Mouse (Mus musculus) frontal cortex, adult (tissue): ENCODE measurements around the gene Calml4.
"Not testable (repeated sequence)": the region's sequence is repeated elsewhere in the genome, so short reads cannot be mapped to it uniquely, and the experiment has no call there.

Experiments used
- ATAC-seq: cut with Nextera tagmentation; 2 replicates; pipeline ENCODE4 v1.9.2; 2017; ENCODE audit warnings: mild to moderate bottlenecking, moderate library complexity, mixed read lengths; ENCODE audit not compliant: low TSS enrichment

Gene Calml4

DNA sequence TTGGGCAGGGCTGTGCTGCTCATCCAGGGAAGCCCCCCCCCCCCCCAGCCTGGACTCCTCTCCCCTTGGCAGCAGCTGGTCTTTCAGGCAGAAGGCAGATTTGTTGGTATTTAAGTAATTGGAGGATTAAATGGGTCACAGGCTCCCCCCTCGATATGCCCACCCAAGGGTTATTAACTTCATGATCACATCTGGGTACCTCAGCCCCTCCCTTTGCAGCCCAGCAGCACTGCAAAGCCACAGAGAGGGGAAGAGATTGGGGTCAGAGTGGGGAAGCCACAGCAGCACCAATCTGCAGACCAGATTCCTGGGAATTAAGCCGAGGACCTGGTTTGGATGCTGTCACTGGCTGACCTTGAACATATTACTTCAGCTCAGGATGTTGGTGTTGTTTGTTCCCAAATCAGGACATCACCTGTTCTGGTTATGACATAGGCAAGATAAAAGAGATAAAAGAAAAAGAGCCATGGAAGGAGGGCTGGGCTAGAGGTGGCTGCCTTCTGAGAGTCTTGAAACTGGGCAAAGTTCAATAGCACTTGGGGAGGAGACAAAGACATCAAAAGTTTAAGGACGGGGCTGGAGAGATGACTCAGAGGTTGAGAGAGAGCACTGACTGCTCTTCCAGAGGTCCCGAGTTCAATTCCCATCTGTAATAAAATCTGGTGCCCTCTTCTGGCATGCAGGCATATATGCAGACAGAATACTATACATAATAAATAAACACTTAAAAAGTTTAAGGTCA is 22.0 kb upstream of the Calml4 start:
- no peak for ATAC-seq

DNA sequence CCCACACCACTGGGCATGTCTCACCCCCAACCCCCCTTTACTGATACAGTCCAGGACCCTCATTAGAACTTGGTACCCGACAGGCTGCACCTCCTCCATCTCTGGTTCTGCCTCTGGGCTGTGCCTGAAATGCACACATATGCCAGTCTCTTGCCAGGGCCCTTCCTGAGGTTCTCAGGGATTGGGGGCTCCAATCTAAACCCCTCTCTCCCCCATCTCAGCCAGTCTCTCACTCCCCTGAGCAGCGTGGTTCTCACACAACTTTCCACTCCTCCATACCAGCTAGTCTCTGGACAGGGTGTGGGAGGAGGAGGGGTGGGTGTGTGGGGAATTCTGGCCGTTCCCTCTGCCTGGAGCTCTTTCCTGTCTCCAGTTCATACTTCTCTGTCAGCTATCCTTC is 20.3 kb upstream of the Calml4 start:
- peak; percentile 29; the same call in 1 of the 2 replicates for ATAC-seq

DNA sequence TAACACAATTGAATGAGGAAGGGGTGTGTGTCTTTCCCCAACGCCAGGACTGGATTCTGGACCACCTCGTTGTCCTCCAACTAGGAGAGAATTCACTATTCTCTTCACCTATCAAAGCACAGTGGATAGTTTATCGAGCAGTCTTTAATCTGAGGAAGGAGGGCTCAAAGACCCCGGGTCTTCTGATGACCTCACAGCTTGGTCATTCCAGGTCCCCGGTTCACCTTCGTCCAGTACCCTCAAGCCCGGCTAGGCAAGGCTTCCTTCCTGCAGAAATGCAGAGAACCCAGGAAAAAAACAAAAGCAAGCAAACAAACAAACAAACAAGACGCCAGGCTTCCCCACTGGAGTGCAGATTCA is 19.8 kb upstream of the Calml4 start:
- ATAC-seq: no peak; the same call in 1 of the 2 replicates

DNA sequence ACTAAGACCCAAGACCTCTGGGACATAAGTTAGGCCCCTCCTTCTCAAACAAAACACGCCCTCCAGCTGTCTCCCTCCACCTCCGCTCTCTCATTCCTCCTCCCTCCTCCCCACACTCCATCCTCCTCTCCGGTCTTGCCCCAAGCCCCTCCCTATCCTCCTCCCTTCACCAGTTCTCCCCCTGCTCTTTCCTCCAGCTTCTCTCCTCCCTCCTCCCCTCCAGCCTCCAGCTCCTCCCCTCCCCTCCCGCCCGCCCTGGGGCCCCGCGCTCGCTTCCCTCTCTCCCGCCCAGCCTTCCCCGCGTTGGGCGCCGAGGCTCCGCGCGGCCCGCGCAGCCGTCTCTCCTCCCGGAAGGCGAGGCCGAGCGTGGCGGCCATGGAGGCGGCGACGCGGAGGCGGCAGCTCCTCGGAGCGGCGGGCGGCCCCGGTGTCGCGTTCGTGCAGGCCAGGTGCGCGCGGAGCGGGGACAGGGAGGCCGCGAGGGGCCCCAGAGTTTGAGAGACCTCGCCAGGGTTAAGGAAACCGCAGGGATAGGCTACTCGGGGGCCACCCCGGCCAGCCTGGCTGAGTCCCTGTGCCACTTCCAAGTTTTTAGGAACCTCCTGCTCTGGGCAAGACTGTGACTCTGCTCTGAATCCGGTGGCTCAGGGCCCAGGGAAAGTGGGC is 19.2 kb upstream of the Calml4 start, which contains the start of gene Cln6:
Gene Cln6, plus strand, starts transcription at position 280 of the 666 bp plus-strand sequence.
- peak; percentile 78 for ATAC-seq

DNA sequence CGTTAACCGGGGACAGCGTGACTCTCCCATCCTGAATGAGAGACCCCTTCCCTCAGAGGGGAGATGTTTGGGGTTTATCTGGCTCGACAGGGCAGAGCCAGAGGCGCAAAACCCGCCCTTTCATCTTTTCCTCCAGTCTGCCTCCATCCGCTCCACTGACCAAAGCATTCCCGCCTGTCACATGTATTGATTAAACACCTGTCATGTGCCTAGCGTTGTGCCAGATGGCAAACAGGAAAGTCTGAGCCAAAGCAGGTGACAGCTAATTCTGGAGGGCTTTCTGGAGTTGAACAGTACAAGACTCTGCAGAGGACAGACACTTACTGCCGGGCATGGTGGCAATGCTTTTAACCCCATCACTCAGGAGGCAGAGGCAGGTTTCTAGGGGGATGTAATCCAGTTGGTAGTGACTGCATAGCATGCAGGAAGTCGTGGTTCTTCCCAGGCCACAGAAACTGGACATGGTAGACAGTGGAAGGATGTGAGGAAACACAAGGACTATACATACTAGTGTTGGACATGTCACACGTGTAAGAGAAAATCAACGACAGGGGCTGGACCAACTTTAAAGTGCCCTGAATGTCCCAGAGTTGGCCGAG is 18.6 kb upstream of the Calml4 start:
- ATAC-seq: 0 out of 2 replicates have a peak, but pooled peaks have one; percentile 3

DNA sequence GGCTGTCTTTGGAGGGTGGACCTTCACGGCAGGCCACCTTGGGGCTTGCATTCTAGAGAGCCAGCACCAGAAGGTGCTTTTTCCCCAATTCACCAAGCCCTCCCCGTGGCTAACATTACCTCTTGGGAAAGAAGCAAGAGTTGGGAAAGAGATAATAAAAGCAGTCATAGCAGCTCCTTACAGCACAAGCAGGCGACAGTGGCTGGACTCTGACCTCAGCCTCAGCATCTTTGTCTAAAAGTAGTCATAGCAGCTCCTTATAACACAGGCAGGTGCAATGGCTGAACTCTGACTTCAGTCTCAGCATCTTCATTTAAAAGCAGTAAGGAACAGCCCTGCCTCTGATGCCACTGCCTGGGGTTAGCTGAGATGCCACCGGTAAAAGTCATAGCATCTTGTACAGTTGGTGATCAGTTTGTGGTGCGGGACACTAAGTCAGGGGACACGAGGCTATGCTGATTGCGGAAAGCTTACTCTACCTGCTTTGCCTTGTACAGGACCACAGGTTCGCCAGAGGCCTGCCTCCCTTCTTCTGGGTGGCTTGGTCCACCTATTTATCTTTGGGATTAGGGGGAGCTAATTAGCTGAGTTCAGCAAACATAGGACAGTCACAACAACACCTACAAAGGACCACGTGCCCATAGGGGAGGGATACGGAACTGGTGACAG is 14.4 kb upstream of the Calml4 start:
- ATAC-seq: no peak

DNA sequence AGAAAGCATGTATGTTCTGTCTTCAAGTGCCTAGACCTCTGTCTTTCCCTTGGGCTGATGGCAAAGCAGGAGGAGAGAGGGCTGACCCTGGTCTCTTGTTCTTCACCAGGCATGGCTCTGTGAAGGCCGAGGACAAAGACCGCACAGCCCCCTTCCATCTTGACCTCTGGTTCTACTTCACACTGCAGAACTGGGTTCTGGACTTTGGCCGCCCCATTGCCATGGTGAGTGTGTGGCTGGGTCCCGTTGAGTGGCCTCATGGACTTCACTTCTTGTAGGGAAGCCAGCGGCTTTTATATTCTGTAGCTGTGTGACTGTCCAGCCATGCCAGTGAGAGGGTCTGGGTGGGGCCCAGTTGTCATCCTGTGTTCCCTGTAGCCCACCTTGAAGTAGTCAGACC is 13.4 kb upstream of the Calml4 start:
- no peak for ATAC-seq

DNA sequence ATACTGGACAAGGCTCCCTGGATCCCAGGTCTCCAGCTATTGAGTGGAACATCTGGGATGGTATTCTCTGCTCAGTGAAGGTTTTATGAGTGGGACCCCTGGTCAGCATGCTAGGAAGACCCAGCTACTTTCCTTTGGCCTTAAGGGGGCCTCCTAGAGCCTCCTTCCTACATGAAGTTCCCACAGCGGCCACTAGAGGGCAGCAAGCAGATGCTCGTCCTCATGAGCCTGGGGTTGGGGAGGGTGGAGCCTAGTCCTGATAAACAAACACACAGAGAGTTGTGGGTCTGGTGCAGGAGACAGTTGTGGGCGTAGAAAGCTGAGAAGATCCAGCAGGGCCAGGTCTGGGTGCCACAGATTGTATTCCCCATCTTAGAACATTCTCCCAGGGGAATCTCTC is 10.2 kb upstream of the Calml4 start:
- ATAC-seq: peak; percentile 80

DNA sequence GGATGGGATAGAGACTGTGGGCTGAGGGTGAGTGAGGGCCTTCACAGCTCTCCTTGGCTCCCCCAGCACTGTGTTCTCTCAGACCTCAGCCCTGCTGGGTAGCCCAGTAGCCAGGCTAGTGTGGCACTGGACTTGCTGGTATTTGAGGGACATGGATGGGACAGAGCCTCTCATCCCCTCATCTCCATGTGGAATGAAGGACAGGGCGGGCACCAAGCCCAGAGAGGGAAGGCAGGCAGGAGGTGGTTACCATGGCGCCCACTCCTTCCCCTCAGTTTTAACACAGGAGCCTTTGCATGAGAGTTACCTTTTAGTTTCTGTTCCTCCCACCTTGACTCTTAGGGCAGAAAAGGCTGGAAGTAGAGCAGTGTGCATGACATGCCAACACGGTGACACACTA is 9.2 kb upstream of the Calml4 start:
- no peak for ATAC-seq

DNA sequence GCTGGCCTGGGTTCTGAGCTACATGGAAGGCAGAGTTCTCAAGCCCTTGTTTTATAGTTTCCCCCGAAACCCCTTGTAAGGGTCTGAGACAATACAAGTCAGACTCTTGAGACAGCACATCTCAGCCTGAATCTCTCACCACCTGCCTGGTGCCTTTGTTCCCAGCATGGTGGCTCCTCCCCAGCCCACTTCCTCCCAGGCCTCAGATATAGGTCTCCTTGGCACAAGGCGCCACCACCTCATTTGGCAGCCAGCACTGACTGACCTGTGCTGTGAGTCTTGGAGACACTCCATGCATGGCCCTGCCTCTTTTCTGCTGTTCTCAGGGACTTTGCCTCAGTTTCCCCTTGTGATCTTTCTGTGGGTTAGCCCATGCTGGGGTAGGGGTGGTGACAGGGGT is 6.3 kb upstream of the Calml4 start:
- no peak for ATAC-seq

DNA sequence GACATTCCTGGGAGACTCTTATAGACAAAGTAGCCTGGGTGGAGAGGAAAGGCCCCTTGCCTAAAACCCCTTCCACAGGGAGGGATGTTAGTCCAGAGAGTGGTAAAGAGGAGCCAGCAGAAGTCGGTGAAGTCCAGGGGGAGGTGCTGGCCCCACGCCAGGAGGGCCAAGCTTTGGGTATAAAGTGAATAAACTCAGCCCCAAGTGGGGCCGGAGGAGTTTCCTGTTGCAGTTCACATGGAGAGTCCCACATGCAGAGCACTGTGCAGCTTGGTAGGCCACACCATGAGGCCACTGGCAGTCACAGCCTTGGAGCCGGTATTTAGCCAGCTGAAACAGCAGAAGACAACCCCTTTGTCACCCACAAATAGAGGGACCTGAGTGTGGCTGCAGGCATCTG is 3.4 kb upstream of the Calml4 start:
- ATAC-seq: no peak

DNA sequence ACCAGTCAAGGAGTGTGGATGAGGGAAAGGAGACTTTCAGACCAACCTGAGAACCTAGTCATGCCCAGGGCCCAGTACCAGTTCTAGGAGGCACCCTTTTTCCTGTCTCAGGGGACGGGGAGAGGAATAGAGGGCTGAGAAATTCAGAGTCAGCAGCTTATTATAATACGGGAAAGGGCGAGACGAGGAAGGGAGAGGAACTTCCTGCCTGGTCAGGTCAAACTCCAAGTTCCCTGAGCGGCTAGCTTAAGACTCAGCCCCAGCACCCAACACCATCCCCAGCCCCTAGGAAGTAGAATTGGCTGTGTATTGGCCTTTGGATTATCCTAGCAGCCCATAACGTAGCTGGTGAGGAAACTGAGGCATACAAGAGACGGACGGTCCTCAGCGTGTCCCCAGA is 664 bp upstream of the Calml4 start:
- ATAC-seq: no peak

DNA sequence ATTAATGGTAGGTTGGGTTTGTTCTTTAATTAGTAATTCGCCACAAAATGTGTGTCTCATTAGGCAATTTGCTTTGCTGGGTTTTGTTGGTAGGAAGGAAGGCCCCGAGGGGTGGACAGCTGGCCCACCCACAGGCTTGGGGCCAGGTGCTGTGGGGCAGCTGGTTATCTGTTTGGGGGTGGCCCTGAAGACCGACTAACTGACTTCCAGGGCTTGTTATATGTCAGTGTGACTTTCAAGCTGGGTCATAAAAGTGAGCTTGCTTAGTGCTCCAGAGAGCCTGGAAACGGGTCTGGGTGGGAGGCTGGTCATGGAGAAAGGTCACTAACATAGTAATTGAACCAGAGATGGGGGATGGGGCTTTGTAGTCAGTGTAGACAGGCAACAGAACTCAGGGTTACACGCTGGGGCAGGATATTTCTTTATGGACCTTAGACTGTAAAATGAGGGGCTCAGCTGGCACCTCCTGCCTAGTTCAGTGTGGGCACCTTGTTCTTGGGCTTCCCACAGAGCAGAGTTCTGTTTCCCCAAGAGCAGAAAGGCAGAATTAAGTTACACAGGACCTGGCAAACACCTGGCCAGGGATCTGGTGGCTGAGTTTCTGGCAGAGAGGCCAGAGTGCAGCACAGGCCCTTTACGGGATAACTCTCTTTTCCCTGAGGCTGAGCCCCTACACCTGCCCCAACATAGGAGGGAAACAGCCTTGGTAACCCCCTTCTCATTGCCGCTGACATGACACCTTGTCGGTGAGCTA is 563 bp downstream of the Calml4 start:
- no peak for ATAC-seq

DNA sequence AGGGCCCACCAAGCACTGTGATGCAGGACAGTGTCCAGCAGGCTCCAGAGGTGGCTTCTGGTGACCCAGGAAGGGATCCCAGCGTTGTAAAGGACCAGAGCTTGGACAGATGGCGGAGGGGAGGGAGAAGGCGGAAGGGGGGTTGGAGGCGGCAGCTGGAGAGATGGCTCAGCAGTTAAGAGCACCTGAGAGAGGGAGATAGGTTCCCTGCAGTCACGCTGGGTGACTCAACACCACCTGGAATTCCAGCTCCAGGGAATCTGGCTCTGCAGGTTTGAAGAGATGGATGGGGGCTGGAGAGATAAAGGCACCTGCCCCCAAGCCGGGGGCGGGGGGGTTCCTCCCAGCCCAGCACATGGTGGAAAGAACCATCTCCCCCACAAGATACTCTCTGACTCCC is 2.2 kb downstream of the Calml4 start:
- not testable (repeated sequence) for ATAC-seq

DNA sequence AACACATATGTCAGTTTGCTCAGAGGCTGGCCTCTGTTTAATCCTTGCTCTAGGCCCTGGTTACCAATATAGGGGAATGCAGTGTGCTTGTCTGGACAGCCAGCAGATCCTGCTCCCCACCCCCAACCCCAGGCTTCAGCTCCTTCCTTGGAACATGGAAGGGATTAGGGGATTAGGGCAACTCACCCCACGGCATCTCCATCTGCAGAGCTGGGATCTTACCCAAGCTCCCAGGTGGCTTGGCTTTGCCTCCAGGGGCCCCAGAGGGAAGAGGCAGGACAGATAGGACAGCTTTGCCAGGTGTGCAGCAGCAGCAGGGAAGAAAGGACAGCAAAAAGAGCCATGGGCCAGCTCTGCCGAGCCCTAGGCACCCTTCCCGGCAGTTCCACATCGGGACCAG is 3.0 kb downstream of the Calml4 start:
- ATAC-seq: no peak

DNA sequence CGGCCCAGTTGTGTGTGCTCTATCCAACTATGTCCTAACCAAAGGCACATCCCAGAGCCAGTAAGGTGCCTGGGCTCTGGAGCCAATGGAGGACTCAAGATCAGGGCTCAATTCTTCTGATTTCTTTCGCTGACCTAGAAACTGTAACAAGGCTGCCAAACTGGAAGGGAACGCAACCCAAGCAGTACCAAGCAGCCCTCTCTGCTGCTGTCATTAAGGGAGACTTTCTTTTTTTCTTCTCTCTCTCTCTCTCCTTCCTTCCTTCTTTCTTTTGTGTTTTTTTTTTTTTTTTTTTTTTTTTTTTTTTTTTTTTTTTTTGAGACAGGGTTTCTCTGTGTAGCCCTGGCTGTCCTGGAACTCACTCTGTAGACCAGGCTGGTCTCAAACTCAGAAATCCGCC is 11.4 kb downstream of the Calml4 start:
- not testable (repeated sequence) for ATAC-seq

DNA sequence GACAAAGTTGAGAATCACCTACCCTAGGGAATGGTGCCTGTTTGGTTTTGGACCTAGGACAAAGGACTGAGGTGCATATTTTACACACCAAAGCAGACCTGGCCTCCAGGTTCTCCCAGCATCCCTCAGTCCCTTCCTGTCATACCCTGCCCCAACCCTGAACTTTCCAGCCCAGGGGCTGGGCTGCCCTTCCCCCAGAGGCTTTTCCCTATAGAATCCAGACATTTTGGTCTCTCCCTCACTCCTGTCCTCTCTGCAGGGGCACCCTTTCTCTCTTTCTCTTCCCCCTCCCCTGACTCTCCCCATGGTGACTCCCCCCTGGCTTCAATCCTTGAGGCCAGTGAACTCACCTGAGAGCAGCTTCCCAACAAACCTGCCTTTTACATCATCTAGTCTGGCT is 12.8 kb downstream of the Calml4 start:
- ATAC-seq: no peak

DNA sequence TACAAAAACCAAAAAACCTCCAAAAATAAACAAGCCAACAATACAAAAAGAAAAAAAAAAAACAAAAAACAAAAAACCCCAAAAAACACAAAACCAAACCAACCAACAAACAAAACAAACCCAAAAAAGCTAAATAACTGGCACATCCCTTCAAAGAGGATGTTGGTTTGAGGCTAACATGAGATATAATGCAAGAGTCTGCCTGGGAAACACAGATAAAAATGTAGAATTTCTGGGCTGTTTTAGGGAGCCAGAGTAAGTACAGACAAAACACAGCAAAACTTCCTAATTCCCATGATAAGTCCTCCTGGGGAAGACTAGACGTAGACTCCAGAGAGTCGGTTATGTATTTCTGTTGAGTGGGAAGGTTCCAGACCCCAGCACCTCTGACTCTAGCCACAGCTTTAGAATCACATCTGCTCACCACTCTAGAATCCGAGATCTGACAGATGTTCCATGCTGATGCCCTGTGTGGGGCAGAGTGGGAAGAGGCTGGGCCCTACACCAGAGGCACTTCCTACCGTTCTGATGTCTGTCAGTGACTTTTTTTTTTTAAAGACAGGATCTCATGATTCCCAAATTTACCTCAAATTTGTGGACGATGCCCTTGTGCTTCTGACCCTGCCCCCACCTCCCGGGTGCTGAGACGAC is 19.2 kb downstream of the Calml4 start:
- ATAC-seq: no peak

DNA sequence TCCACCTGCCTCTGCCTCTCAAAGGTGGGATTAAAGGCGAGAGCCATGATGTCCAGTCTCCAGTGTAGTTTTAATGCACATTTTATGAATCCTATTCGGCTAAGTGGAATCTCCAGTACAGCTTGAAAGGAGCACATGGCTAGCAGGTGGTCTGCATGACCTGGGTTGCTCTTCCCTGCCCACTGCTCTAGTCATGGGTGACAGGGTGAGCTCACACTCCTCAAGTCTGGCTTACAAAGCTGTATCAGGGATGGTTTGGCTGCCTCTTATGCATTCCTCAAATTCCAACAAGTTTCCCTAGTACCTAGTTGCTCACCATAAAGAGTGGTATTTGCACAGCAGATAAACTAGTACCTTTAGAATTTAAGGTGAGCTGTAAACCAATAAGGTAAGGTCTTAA is 19.9 kb downstream of the Calml4 start:
- no peak for ATAC-seq

DNA sequence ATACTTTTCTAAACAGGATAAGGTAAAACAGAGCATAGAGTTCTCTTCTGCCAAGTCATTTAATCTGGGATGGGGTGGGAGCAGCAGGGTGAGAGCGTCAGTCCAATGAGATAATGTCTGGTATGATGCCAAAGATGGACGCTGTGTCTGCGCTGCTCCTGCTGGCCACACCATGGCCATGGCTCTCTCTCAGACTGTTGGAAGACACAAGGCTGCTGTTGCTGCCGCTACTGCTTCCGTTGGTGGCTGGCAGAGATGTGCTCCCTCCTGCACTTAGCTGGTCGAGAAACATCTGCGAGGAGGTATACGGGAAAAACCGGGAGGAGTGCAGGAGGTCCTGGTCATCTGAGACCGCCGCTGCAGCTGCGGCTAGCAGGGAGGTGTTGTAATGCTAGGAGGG is 24.0 kb downstream of the Calml4 start:
- no peak; the same call in 1 of the 2 replicates for ATAC-seq

DNA sequence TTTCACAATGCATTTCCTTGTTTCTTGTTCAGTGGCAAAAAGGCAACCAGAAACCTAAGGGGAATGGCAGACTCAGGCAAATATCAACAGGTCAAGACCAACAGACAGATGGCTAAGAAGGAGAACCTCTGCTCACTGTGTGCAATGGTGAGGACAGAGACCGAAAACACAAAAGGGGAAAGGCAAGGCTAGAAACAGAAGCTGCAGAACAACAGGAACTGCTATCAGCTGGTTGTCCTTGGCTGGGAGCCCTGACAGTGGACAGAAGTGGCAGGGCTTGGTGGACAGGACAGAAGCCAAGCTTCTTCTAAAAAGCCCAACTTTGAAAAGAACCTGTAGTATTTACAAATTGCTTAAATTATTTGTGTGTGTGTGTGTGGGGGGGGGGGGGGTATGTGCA is 36.6 kb downstream of the Calml4 start:
- no peak for ATAC-seq
